Mouse (Mus musculus): ENCODE measurements around the gene Cdkl5.

DNA sequence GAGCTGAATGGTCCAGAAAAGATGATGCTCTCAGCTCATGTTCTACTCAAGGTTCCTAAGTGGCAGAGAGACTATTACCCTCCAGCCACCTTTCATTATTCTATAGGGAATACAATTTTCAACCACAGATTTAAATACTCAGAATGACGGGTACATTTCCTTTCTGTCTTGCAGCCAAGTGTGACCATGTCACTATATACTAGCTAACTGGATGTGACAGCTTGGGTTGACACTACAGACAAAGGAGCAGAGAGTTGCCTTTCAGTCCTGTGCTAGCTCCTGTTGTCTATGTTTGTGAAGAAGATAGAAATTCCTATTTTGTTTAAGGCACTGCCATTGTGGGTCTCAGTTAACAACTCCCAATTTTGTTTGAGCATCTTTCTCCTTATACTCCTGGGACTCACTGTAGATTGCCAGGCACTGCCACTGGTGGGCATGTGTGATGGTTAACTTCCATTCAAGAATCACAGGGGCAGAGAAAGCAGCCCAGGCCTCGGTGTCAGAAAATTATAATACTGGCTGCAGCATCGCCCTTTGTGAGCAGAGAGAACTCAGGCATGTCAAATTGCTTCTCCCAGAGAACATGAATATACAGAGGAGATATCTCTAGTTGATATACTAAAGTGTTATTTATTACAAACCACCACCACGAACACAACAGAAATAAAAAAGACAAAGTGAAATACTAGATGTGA is 130.7 kb downstream of the Cdkl5 start:
- no peak for TF ChIP-seq CTCF (IDR thresholded peaks at IDR 0.05; ENCODE audit: low read depth, low read length)
- no peak for TF ChIP-seq POLR2A (IDR thresholded peaks at IDR 0.05; ENCODE audit: extremely low read depth, insufficient read depth, low read length)
